Mouse (Mus musculus): ENCODE data around the gene Mov10l1. TPM values are rescaled to one million over a fixed set of nuclear protein-coding genes. Genes with fewer than 3 reads are reported as not detected.

The Mov10l1 gene
- polyA plus RNA-seq, 1 experiment from 2014 or later = 69.4 TPM

- H3K36me3 ChIP-seq = no peaks in the 10 kb centered on the region
- H3K27me3 ChIP-seq = no peaks in the 10 kb centered on the region; the same call in 1 of the 2 replicates
- H3K9ac ChIP-seq = no peak overlapping the region
- no peak for ATAC-seq (replicated peaks; ENCODE audit: insufficient number of reproducible peaks, insufficient read depth, low FRiP score, low read depth)
- no peaks in the 10 kb centered on the region for H3K9me3 ChIP-seq (replicated peaks)
- H3K4me2 ChIP-seq = no peak overlapping the region
- H3K4me3 ChIP-seq = no peak overlapping the region
- no peaks in the 10 kb centered on the region for H3K4me1 ChIP-seq (replicated peaks)
- 87% methylated on average over 2 of the region's 2 CpGs for WGBS
- H3K27ac ChIP-seq = no peak overlapping the region
Observed at GRCm38 (mm10) chr15:88964070-88964578, 18.6 kb upstream of the Mov10l1 start.

- Histone ChIP-seq H3K4me3 (no peak overlapping the region), H3K4me1 (replicated peaks) (no peaks in the 10 kb centered on the region), H3K27ac (no peak overlapping the region), H3K9ac (no peak overlapping the region), H3K27me3 (no peaks in the 10 kb centered on the region), H3K36me3 (no peaks in the 10 kb centered on the region), H3K9me3 (replicated peaks) (no peaks in the 10 kb centered on the region), H3K4me2 (no peak overlapping the region)
- no peak for ATAC-seq (replicated peaks; ENCODE audit: insufficient number of reproducible peaks, insufficient read depth, low FRiP score, low read depth)
- 81% methylated on average over 4 of the region's 4 CpGs for WGBS
Observed at GRCm38 (mm10) chr15:88972300-88972699, 10.4 kb upstream of the Mov10l1 start.

- Histone ChIP-seq H3K27ac (no peak within 1 kb of the TSS), H3K36me3 (no peaks in the 10 kb centered on the region), H3K4me1 (replicated peaks) (no peaks in the 10 kb centered on the region), H3K4me3 (no peak within 1 kb of the TSS), H3K9me3 (replicated peaks) (no peaks in the 10 kb centered on the region), H3K4me2 (no peak within 1 kb of the TSS), H3K9ac (no peak within 1 kb of the TSS), H3K27me3 (no peaks in the 10 kb centered on the region)
- no peak for ATAC-seq (replicated peaks; ENCODE audit: insufficient number of reproducible peaks, insufficient read depth, low FRiP score, low read depth)
- 73% methylated on average over 10 of the region's 10 CpGs for WGBS
Observed at GRCm38 (mm10) chr15:88978281-88979137, 4.2 kb upstream of the Mov10l1 start, which contains the start of gene Mlc1. Gene Mlc1, minus strand, starts transcription at chr15:88979007.

GRCm38 (mm10) chr15:88979138-88979446 is 3.6 kb upstream of the Mov10l1 start:
- ATAC-seq (replicated peaks; ENCODE audit: insufficient number of reproducible peaks, insufficient read depth, low FRiP score, low read depth) = no peak
- Histone ChIP-seq H3K9me3 (replicated peaks) (no peaks in the 10 kb centered on the region), H3K4me2 (no peak overlapping the region), H3K4me1 (replicated peaks) (no peaks in the 10 kb centered on the region), H3K27me3 (no peaks in the 10 kb centered on the region), H3K4me3 (no peak overlapping the region), H3K27ac (no peak overlapping the region), H3K36me3 (no peaks in the 10 kb centered on the region), H3K9ac (no peak overlapping the region)
- WGBS = 47% methylated on average over 3 of the region's 3 CpGs

GRCm38 (mm10) chr15:88989236-88989635 is 6.5 kb downstream of the Mov10l1 start:
- H3K36me3 ChIP-seq = no peaks in the 10 kb centered on the region
- no peak overlapping the region for H3K4me2 ChIP-seq
- no peak overlapping the region for H3K4me3 ChIP-seq
- 49% methylated on average over 2 of the region's 2 CpGs for whole genome bisulfite sequencing
- H3K9ac ChIP-seq = no peak overlapping the region
- no peak for ATAC-seq (replicated peaks; ENCODE audit: insufficient number of reproducible peaks, insufficient read depth, low FRiP score, low read depth)
- H3K27me3 ChIP-seq = no peaks in the 10 kb centered on the region
- H3K4me1 ChIP-seq (replicated peaks) = no peaks in the 10 kb centered on the region
- H3K27ac ChIP-seq = no peak overlapping the region
- no peaks in the 10 kb centered on the region for H3K9me3 ChIP-seq (replicated peaks)

GRCm38 (mm10) chr15:88998636-88999035 is 15.9 kb downstream of the Mov10l1 start:
- ATAC-seq (replicated peaks; ENCODE audit: insufficient number of reproducible peaks, insufficient read depth, low FRiP score, low read depth) = no peak
- no peak overlapping the region for H3K4me2 ChIP-seq
- H3K9ac ChIP-seq = no peak overlapping the region
- no peaks in the 10 kb centered on the region for H3K4me1 ChIP-seq (replicated peaks)
- no peaks in the 10 kb centered on the region for H3K36me3 ChIP-seq
- no peak overlapping the region for H3K27ac ChIP-seq
- H3K4me3 ChIP-seq = no peak overlapping the region
- H3K27me3 ChIP-seq = no peaks in the 10 kb centered on the region
- no peaks in the 10 kb centered on the region for H3K9me3 ChIP-seq (replicated peaks)
- WGBS = 74% methylated on average over 8 of the region's 8 CpGs

GRCm38 (mm10) chr15:88999124-88999523 is 16.4 kb downstream of the Mov10l1 start:
- no peak overlapping the region for H3K4me2 ChIP-seq
- WGBS = 79% methylated on average over 2 of the region's 2 CpGs
- ATAC-seq (replicated peaks; ENCODE audit: insufficient number of reproducible peaks, insufficient read depth, low FRiP score, low read depth) = 0 out of 2 replicates have a peak, but pooled peaks have one; percentile 27
- H3K4me3 ChIP-seq = no peak overlapping the region
- H3K9me3 ChIP-seq (replicated peaks) = no peaks in the 10 kb centered on the region
- H3K4me1 ChIP-seq (replicated peaks) = no peaks in the 10 kb centered on the region
- H3K9ac ChIP-seq = no peak overlapping the region
- no peak overlapping the region for H3K27ac ChIP-seq
- no peaks in the 10 kb centered on the region for H3K36me3 ChIP-seq
- no peaks in the 10 kb centered on the region for H3K27me3 ChIP-seq

- no peak overlapping the region for H3K27ac ChIP-seq
- H3K9me3 ChIP-seq (replicated peaks) = no peaks in the 10 kb centered on the region
- H3K9ac ChIP-seq = no peak overlapping the region
- H3K4me2 ChIP-seq = no peak overlapping the region
- no peaks in the 10 kb centered on the region for H3K4me1 ChIP-seq (replicated peaks)
- no peak overlapping the region for H3K4me3 ChIP-seq
- H3K27me3 ChIP-seq = no peaks in the 10 kb centered on the region
- H3K36me3 ChIP-seq = no peaks in the 10 kb centered on the region
- WGBS = 56% methylated on average over 2 of the region's 2 CpGs
- no peak for ATAC-seq (replicated peaks; ENCODE audit: insufficient number of reproducible peaks, insufficient read depth, low FRiP score, low read depth)
Observed at GRCm38 (mm10) chr15:89000367-89000766, 17.7 kb downstream of the Mov10l1 start.

GRCm38 (mm10) chr15:89001245-89001644 is 18.5 kb downstream of the Mov10l1 start:
- ATAC-seq (replicated peaks; ENCODE audit: insufficient number of reproducible peaks, insufficient read depth, low FRiP score, low read depth) = no peak
- Histone ChIP-seq H3K36me3 (no peaks in the 10 kb centered on the region), H3K4me2 (no peak overlapping the region), H3K27ac (no peak overlapping the region), H3K27me3 (no peaks in the 10 kb centered on the region), H3K9ac (no peak overlapping the region), H3K4me1 (replicated peaks) (no peaks in the 10 kb centered on the region), H3K9me3 (replicated peaks) (no peaks in the 10 kb centered on the region), H3K4me3 (no peak overlapping the region)
- 66% methylated on average over 3 of the region's 3 CpGs for WGBS

GRCm38 (mm10) chr15:89007002-89007401 is 24.3 kb downstream of the Mov10l1 start:
- H3K9ac ChIP-seq = no peak overlapping the region
- H3K9me3 ChIP-seq (replicated peaks) = no peaks in the 10 kb centered on the region
- no peaks in the 10 kb centered on the region for H3K4me1 ChIP-seq (replicated peaks)
- H3K36me3 ChIP-seq = no peaks in the 10 kb centered on the region
- H3K27ac ChIP-seq = no peak overlapping the region
- ATAC-seq (replicated peaks; ENCODE audit: insufficient number of reproducible peaks, insufficient read depth, low FRiP score, low read depth) = no peak
- H3K27me3 ChIP-seq = no peaks in the 10 kb centered on the region
- H3K4me2 ChIP-seq = no peak overlapping the region
- no peak overlapping the region for H3K4me3 ChIP-seq
- WGBS = 82% methylated on average over 7 of the region's 7 CpGs

GRCm38 (mm10) chr15:89007781-89008180 is 25.1 kb downstream of the Mov10l1 start:
- Histone ChIP-seq H3K9me3 (replicated peaks) (no peaks in the 10 kb centered on the region), H3K27ac (no peak overlapping the region), H3K36me3 (no peaks in the 10 kb centered on the region), H3K9ac (no peak overlapping the region), H3K4me1 (replicated peaks) (no peaks in the 10 kb centered on the region), H3K4me2 (no peak overlapping the region), H3K27me3 (no peaks in the 10 kb centered on the region), H3K4me3 (no peak overlapping the region)
- 69% methylated on average over 5 of the region's 5 CpGs for WGBS
- no peak for ATAC-seq (replicated peaks; ENCODE audit: insufficient number of reproducible peaks, insufficient read depth, low FRiP score, low read depth)

- H3K4me3 ChIP-seq = no peak overlapping the region
- H3K27me3 ChIP-seq = no peaks in the 10 kb centered on the region
- no peak overlapping the region for H3K4me2 ChIP-seq
- H3K9me3 ChIP-seq (replicated peaks) = no peaks in the 10 kb centered on the region
- H3K9ac ChIP-seq = no peak overlapping the region
- no peak overlapping the region for H3K27ac ChIP-seq
- H3K4me1 ChIP-seq (replicated peaks) = peaks cover 19% of the 10 kb centered on the region
- ATAC-seq (replicated peaks; ENCODE audit: insufficient number of reproducible peaks, insufficient read depth, low FRiP score, low read depth) = no peak
- WGBS = 70% methylated on average over 3 of the region's 3 CpGs
- no peaks in the 10 kb centered on the region for H3K36me3 ChIP-seq
Observed at GRCm38 (mm10) chr15:89016722-89017121, 34.0 kb downstream of the Mov10l1 start.

All from heart, embryonic 15.5 days (tissue).